ENCODE assay signal across 22 mouse cellular contexts in the genomic region with DNA sequence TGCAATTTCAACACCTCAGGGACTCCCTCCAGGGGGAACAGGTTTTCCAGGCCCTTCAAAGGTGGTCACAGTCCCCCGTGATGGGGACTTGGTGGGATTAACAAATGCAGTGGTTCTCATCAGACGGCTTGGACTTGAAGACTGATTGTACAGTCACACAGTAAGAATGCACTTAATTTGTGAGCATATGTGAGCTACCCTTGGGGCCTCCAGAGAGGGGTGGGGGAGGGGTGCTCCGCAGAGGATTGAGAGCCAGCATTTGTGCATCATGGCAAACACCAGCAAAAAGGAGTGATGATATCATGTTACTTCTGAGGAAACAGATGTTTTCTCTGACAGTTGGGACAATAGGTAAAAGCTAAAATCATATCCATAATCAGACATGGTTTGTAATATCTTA. TPM values are rescaled to one million over a fixed set of nuclear protein-coding genes. Genes with fewer than 3 reads are reported as not detected.
DNase-seq lines count a peak whose midpoint lies in the region; ATAC-seq and TF ChIP-seq lines count a peak whose summit lies in the region.
"Had no signal": no experiment of that assay in that cellular context is flagged by ENCODE, and none has a peak within 500 bp of the region (broad histone marks: within the 10 kb centered on the region; RNA-seq: fewer than 3 reads in every experiment).

No protein-coding gene starts in this region.

- 6% methylated on average over 3 of the region's 3 CpGs for WGBS in embryonic facial prominence, embryonic 13.5 days
- 11% methylated on average over 3 of the region's 3 CpGs for WGBS in limb, embryonic 14.5 days

- H3K9me3 ChIP-seq in embryonic facial prominence, embryonic 13.5 days = no peaks in the 10 kb centered on the region; the same call in 1 of the 2 replicates
- peaks cover 4% of the 10 kb centered on the region; the same call in 1 of the 2 replicates for H3K9me3 ChIP-seq in limb, embryonic 14.5 days (ENCODE audit: control insufficient read depth, low read length)
- H3K9me3 ChIP-seq: intestine, embryonic 15.5 days had no signal

- H3K27me3 ChIP-seq in embryonic facial prominence, embryonic 13.5 days = no peaks in the 10 kb centered on the region
- H3K27me3 ChIP-seq in limb, embryonic 14.5 days (ENCODE audit: control insufficient read depth, insufficient read depth, low read length) = no peaks in the 10 kb centered on the region
- H3K27me3 ChIP-seq: intestine, embryonic 15.5 days had no signal

- peak; percentile 38 for DNase-seq in embryo, embryonic 10.5 days (ENCODE audit: low spot score)
- DNase-seq in embryo, embryonic 10 days (ENCODE audit: low spot score) = no peak
- DNase-seq in left cerebral cortex, postnatal 4 days = peak; percentile 18
- DNase-seq in left cerebral cortex, postnatal 36 days (ENCODE audit: low spot score in 2 of 2) = no peak
- peak; percentile 35 for DNase-seq in limb, embryonic 14.5 days (ENCODE audit: low spot score)
- DNase-seq in gastrocnemius, adult 8-10 months (ENCODE audit: low spot score in 2 of 2) = no peak
- no peak for DNase-seq in adrenal gland, adult 18-20 months (ENCODE audit: low spot score in 2 of 2)
- DNase-seq: adrenal gland, adult 2 months; gastrocnemius, postnatal 14 days; lung, adult 18-20 months; midbrain, embryonic 14.5 days; right cerebral cortex, adult 18-20 months had no signal

- no peak overlapping the region for H3K4me2 ChIP-seq in embryonic facial prominence, embryonic 13.5 days
- H3K4me2 ChIP-seq in limb, embryonic 14.5 days (replicated peaks; ENCODE audit: low read depth, low read length, severe bottlenecking) = no peak overlapping the region
- H3K4me2 ChIP-seq: hindbrain, embryonic 14.5 days; intestine, embryonic 15.5 days had no signal

- H3K9ac ChIP-seq in embryonic facial prominence, embryonic 13.5 days = no peak overlapping the region
- no peak overlapping the region for H3K9ac ChIP-seq in limb, embryonic 14.5 days (ENCODE audit: low read depth, low read length, severe bottlenecking)
- H3K9ac ChIP-seq: hindbrain, embryonic 14.5 days; intestine, embryonic 15.5 days had no signal

- H3K4me3 ChIP-seq in embryonic facial prominence, embryonic 13.5 days = no peak overlapping the region
- H3K4me3 ChIP-seq in limb, embryonic 14.5 days (replicated peaks; ENCODE audit: low read length) = no peak overlapping the region
- H3K4me3 ChIP-seq: intestine, embryonic 15.5 days; layer of hippocampus, adult 2 months; left cerebral cortex, adult 2 months; myocyte had no signal

- peak overlapping the region; percentile 69 for H3K27ac ChIP-seq in embryonic facial prominence, embryonic 13.5 days
- no peak overlapping the region for H3K27ac ChIP-seq in limb, embryonic 14.5 days (replicated peaks; ENCODE audit: low read depth, low read length)
- H3K27ac ChIP-seq: hindbrain, embryonic 14.5 days; intestine, embryonic 15.5 days; layer of hippocampus, adult 2 months; left cerebral cortex, adult 2 months; macrophage had no signal

- TF ChIP-seq POLR2A in limb, embryonic 14.5 days (IDR thresholded peaks at IDR 0.05; ENCODE audit: borderline replicate concordance, extremely low read depth, insufficient read depth, insufficient read length) = no peak

- peaks cover 58% of the 10 kb centered on the region for H3K4me1 ChIP-seq in embryonic facial prominence, embryonic 13.5 days
- peaks cover 53% of the 10 kb centered on the region for H3K4me1 ChIP-seq in limb, embryonic 14.5 days (ENCODE audit: control insufficient read depth, insufficient read depth, low read length)
- H3K4me1 ChIP-seq: intestine, embryonic 15.5 days had no signal

- ATAC-seq in embryonic facial prominence, embryonic 13.5 days (ENCODE audit: insufficient number of reproducible peaks, insufficient read depth, low FRiP score, low TSS enrichment, low read depth) = 0 out of 2 replicates have a peak, but pooled peaks have one; percentile 34
- no peak for ATAC-seq in limb, embryonic 14.5 days (ENCODE audit: low FRiP score, low read depth)
- ATAC-seq: CD4-positive, CD25-positive, alpha-beta regulatory T cell, adult 4 months; forebrain, embryonic 16.5 days; intestine, embryonic 15.5 days had no signal

- intact Hi-C loops in left cerebral cortex, postnatal 4 days (cut with DNase I) = no loop called here
- intact Hi-C loops in left cerebral cortex, postnatal 36 days (cut with DNase I) = no loop called here

- no peaks in the 10 kb centered on the region for H3K36me3 ChIP-seq in embryonic facial prominence, embryonic 13.5 days
- no peaks in the 10 kb centered on the region for H3K36me3 ChIP-seq in limb, embryonic 14.5 days (ENCODE audit: control insufficient read depth, insufficient read depth, low read length)
- H3K36me3 ChIP-seq: G1E; intestine, embryonic 15.5 days had no signal

RNA-seq across cellular contexts. Expression of a gene that starts 59.2 kb away (rescaled TPM):
- total RNA-seq in left cerebral cortex, postnatal 4 days (2021) = 100 to 1,000 TPM; 222 to 231 TPM
- 100 to 1,000 TPM; 243 to 296 TPM for total RNA-seq in left cerebral cortex, postnatal 36 days (2021)
- 91.9 and 115 TPM in 2 replicates for polyA plus RNA-seq in embryonic facial prominence, embryonic 13.5 days (2015; fragmentation: Nextera tagmentation; extraction: Ambion mirVana)
- polyA plus RNA-seq in limb, embryonic 14.5 days (2012; rRNA removed) = 104 TPM in 2 replicates
- 72.2 and 94.3 TPM in 2 replicates for polyA plus RNA-seq in limb, embryonic 14.5 days (2014; fragmentation: Nextera tagmentation; extraction: Ambion mirVana)
- 10 to 100 TPM; 46.8 to 65.7 (median 58.7) TPM for total RNA-seq in gastrocnemius, adult 8-10 months (2022)
- 10 to 100 TPM; 67.3 to 85.3 TPM for total RNA-seq in adrenal gland, adult 18-20 months (2021)

Comparison
In these comparisons a context has a peak if more than half of its experiments do, and no peak if none do; other contexts are left out.
1. DNase-seq: peak in embryo, embryonic 10.5 days (single experiment), left cerebral cortex, postnatal 4 days (single experiment) and limb, embryonic 14.5 days (single experiment); none in embryo, embryonic 10 days (single experiment), left cerebral cortex, postnatal 36 days (0 of 2), gastrocnemius, adult 8-10 months (0 of 2) and adrenal gland, adult 18-20 months (0 of 2).